ENCODE assay signal across 28 mouse cellular contexts in the genomic region with DNA sequence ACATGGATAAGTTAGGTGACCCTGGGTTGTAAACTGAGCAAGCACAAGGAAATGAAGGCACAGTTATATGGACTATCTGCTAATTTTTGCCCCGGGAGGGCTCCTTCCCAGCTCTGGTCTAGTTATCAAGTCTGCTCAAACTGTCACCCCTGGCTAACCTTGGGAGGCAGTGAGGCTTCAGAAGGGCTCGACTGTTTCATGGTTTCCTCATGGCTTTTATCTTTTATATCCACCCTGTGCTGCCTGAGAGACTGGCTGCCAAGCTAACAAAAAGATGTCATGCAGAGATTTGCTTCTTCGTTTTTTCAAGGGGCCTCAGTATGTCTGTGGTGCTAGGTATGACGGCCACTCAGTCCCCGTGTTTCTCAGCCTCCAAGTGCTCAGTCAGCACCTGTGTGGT. TPM values are rescaled to one million over a fixed set of nuclear protein-coding genes. Genes with fewer than 3 reads are reported as not detected.
DNase-seq lines count a peak whose midpoint lies in the region; ATAC-seq lines count a peak whose summit lies in the region.
"Had no signal": no experiment of that assay in that cellular context is flagged by ENCODE, and none has a peak within 500 bp of the region (broad histone marks: within the 10 kb centered on the region; RNA-seq: fewer than 3 reads in every experiment).

No protein-coding gene starts in this region.

- no peak overlapping the region for H3K4me3 ChIP-seq in liver, embryonic 13.5 days (replicated peaks)
- H3K4me3 ChIP-seq in liver, embryonic 11.5 days (ENCODE audit: low read depth, low read length) = no peak overlapping the region
- H3K4me3 ChIP-seq in intestine, embryonic 15.5 days (replicated peaks) = no peak overlapping the region
- H3K4me3 ChIP-seq: embryonic facial prominence, embryonic 10.5 days; embryonic facial prominence, embryonic 13.5 days; erythroblast, embryonic 14.5 days; forebrain, embryonic 12.5 days; forebrain, embryonic 15.5 days; heart, adult 2 months; heart, embryonic 10.5 days; heart, embryonic 13.5 days; hindbrain, embryonic 13.5 days had no signal

- peak; percentile 21 for DNase-seq in adrenal gland, postnatal 14 days
- no peak for DNase-seq in adrenal gland, postnatal 25 days
- DNase-seq in liver, embryonic 13.5 days = no peak
- no peak for DNase-seq in liver, embryonic 11.5 days (ENCODE audit: low spot score)
- peak; percentile 5 for DNase-seq in c-Kit-positive CD71-positive TER-119-negative erythroid progenitor cells, embryonic 14.5 days (ENCODE audit: low read depth)
- DNase-seq in gastrocnemius, postnatal 4 days (ENCODE audit: low spot score in 2 of 2) = no peak
- DNase-seq: adrenal gland, adult 8-10 months; cerebellum, adult 11-12 months; cerebellum, adult 8-10 months; cerebellum, postnatal 10 days; cerebellum, postnatal 36 days; embryo, embryonic 11 days; gastrocnemius, postnatal 25 days; heart, adult 2 months; heart, postnatal 14 days; heart, postnatal 4 days had no signal

- no peaks in the 10 kb centered on the region for H3K9me3 ChIP-seq in liver, embryonic 13.5 days (replicated peaks)
- no peaks in the 10 kb centered on the region for H3K9me3 ChIP-seq in liver, embryonic 11.5 days (ENCODE audit: control insufficient read depth, low read length)
- H3K9me3 ChIP-seq in intestine, embryonic 15.5 days = no peaks in the 10 kb centered on the region
- H3K9me3 ChIP-seq: embryonic facial prominence, embryonic 10.5 days; embryonic facial prominence, embryonic 13.5 days; forebrain, embryonic 12.5 days; forebrain, embryonic 15.5 days; heart, embryonic 10.5 days; heart, embryonic 13.5 days; hindbrain, embryonic 13.5 days had no signal

- H3K9ac ChIP-seq in liver, embryonic 13.5 days = no peak overlapping the region
- H3K9ac ChIP-seq in liver, embryonic 11.5 days (ENCODE audit: low read depth, low read length) = no peak overlapping the region
- H3K9ac ChIP-seq in intestine, embryonic 15.5 days = no peak overlapping the region
- H3K9ac ChIP-seq: embryonic facial prominence, embryonic 13.5 days; forebrain, embryonic 12.5 days; forebrain, embryonic 15.5 days; heart, embryonic 13.5 days; hindbrain, embryonic 13.5 days had no signal

- no peaks in the 10 kb centered on the region for H3K27me3 ChIP-seq in liver, embryonic 13.5 days
- peaks cover 4% of the 10 kb centered on the region for H3K27me3 ChIP-seq in liver, embryonic 11.5 days (replicated peaks; ENCODE audit: control insufficient read depth, insufficient read depth, low read length)
- H3K27me3 ChIP-seq in intestine, embryonic 15.5 days (replicated peaks) = no peaks in the 10 kb centered on the region; the same call in 1 of the 2 replicates
- H3K27me3 ChIP-seq: heart, embryonic 13.5 days had no signal

- H3K27ac ChIP-seq in liver, embryonic 13.5 days = no peak overlapping the region
- H3K27ac ChIP-seq in liver, embryonic 11.5 days (ENCODE audit: low read depth, low read length) = no peak overlapping the region
- H3K27ac ChIP-seq in intestine, embryonic 15.5 days = no peak overlapping the region
- H3K27ac ChIP-seq: embryonic facial prominence, embryonic 10.5 days; embryonic facial prominence, embryonic 13.5 days; forebrain, embryonic 12.5 days; forebrain, embryonic 15.5 days; heart, adult 2 months; heart, embryonic 10.5 days; heart, embryonic 13.5 days; hindbrain, embryonic 13.5 days had no signal

- ATAC-seq in liver, embryonic 13.5 days (ENCODE audit: low read depth) = peak; percentile 54
- ATAC-seq in liver, embryonic 11.5 days (replicated peaks; ENCODE audit: low FRiP score) = no peak
- peak; percentile 80 for ATAC-seq in megakaryocyte progenitor cell, adult 5-6 weeks (replicated peaks; ENCODE audit: poor library complexity)
- no peak for ATAC-seq in intestine, embryonic 15.5 days
- ATAC-seq: forebrain, embryonic 15.5 days; hindbrain, embryonic 16.5 days had no signal

- H3K4me1 ChIP-seq in liver, embryonic 13.5 days (replicated peaks) = peaks cover 11% of the 10 kb centered on the region
- H3K4me1 ChIP-seq in liver, embryonic 11.5 days (replicated peaks; ENCODE audit: control insufficient read depth, insufficient read depth, low read length) = no peaks in the 10 kb centered on the region
- H3K4me1 ChIP-seq in intestine, embryonic 15.5 days (replicated peaks) = no peaks in the 10 kb centered on the region

- no peak overlapping the region for H3K4me2 ChIP-seq in liver, embryonic 13.5 days
- H3K4me2 ChIP-seq in liver, embryonic 11.5 days = no peak overlapping the region
- no peak overlapping the region for H3K4me2 ChIP-seq in intestine, embryonic 15.5 days (replicated peaks)
- H3K4me2 ChIP-seq: embryonic facial prominence, embryonic 13.5 days; forebrain, embryonic 12.5 days; forebrain, embryonic 15.5 days; heart, embryonic 13.5 days; hindbrain, embryonic 13.5 days had no signal

- H3K36me3 ChIP-seq in liver, embryonic 13.5 days = no peaks in the 10 kb centered on the region
- no peaks in the 10 kb centered on the region for H3K36me3 ChIP-seq in liver, embryonic 11.5 days (ENCODE audit: control insufficient read depth, insufficient read depth, low read length)
- no peaks in the 10 kb centered on the region for H3K36me3 ChIP-seq in intestine, embryonic 15.5 days
- H3K36me3 ChIP-seq: embryonic facial prominence, embryonic 10.5 days; embryonic facial prominence, embryonic 13.5 days; forebrain, embryonic 12.5 days; forebrain, embryonic 15.5 days; heart, embryonic 10.5 days; heart, embryonic 13.5 days; hindbrain, embryonic 13.5 days had no signal

- WGBS in liver, embryonic 13.5 days (ENCODE audit: insufficient replicate concordance) = 18% methylated on average over 5 of the region's 5 CpGs
- WGBS in liver, embryonic 11.5 days = 41% methylated on average over 5 of the region's 5 CpGs
- 64% methylated on average over 5 of the region's 5 CpGs for WGBS in intestine, embryonic 15.5 days

RNA-seq across cellular contexts. Expression of a gene that starts 36.2 kb away (rescaled TPM):
- total RNA-seq in adrenal gland, postnatal 14 days (2021) = 0.41 and 0.93 TPM in 2 replicates
- 0.76 and 0.90 TPM in 2 replicates for total RNA-seq in adrenal gland, postnatal 25 days (2021)
- polyA plus RNA-seq in liver, embryonic 13.5 days (2015; fragmentation: Nextera tagmentation; extraction: Ambion mirVana) = 0.08 and 0.13 TPM in 2 replicates
- polyA plus RNA-seq in liver, embryonic 11.5 days (2014; fragmentation: Nextera tagmentation; extraction: Ambion mirVana) = 0.25 and 0.71 TPM in 2 replicates
- 0.17 TPM in 1 of 2 replicates, not detected in the other for total RNA-seq in megakaryocyte progenitor cell, adult 5-6 weeks (2015)
- not detected in 2 replicates for total RNA-seq in megakaryocyte progenitor cell, adult 5-6 weeks (2017)
- 0.25 and 0.54 TPM in 2 replicates for polyA plus RNA-seq in intestine, embryonic 15.5 days (2015; fragmentation: Nextera tagmentation; extraction: Ambion mirVana)
- under 1 TPM; 0.26 to 0.27 TPM for total RNA-seq in gastrocnemius, postnatal 4 days (2021)
- total RNA-seq: gastrocnemius, adult 8-10 months; gastrocnemius, postnatal 25 days; heart, adult 2 months had no signal
- polyA plus RNA-seq: erythroblast, embryonic 14.5 days; forebrain, embryonic 15.5 days had no signal

RNA-seq across cellular contexts. Expression of a gene that starts 41.4 kb away (rescaled TPM):
- 12.0 and 16.3 TPM in 2 replicates for total RNA-seq in adrenal gland, postnatal 14 days (2021)
- total RNA-seq in adrenal gland, postnatal 25 days (2021) = 15.2 and 18.5 TPM in 2 replicates
- polyA plus RNA-seq in liver, embryonic 13.5 days (2015; fragmentation: Nextera tagmentation; extraction: Ambion mirVana) = 4.6 and 5.2 TPM in 2 replicates
- 11.0 and 11.1 TPM in 2 replicates for polyA plus RNA-seq in liver, embryonic 11.5 days (2014; fragmentation: Nextera tagmentation; extraction: Ambion mirVana)
- 13.0 and 14.9 TPM in 2 replicates for total RNA-seq in megakaryocyte progenitor cell, adult 5-6 weeks (2015)
- total RNA-seq in megakaryocyte progenitor cell, adult 5-6 weeks (2017) = 17.8 and 18.9 TPM in 2 replicates
- polyA plus RNA-seq in intestine, embryonic 15.5 days (2015; fragmentation: Nextera tagmentation; extraction: Ambion mirVana) = 9.1 and 9.6 TPM in 2 replicates
- total RNA-seq in gastrocnemius, postnatal 4 days (2021) = 1 to 10 TPM; 7.2 to 8.8 TPM

Comparison
In these comparisons a context has a peak if more than half of its experiments do, and no peak if none do; other contexts are left out.
1. DNase-seq: peak in adrenal gland, postnatal 14 days (single experiment) and c-Kit-positive CD71-positive TER-119-negative erythroid progenitor cells, embryonic 14.5 days (single experiment); none in adrenal gland, postnatal 25 days (single experiment), liver, embryonic 13.5 days (single experiment), liver, embryonic 11.5 days (single experiment) and gastrocnemius, postnatal 4 days (0 of 2).
2. ATAC-seq: peak in liver, embryonic 13.5 days (single experiment) and megakaryocyte progenitor cell, adult 5-6 weeks (single experiment); none in liver, embryonic 11.5 days (single experiment) and intestine, embryonic 15.5 days (single experiment).